Mouse (Mus musculus) spleen, adult 2 months (tissue): ENCODE measurements around the gene Fosl2.

Source experiments
- CTCF ChIP-seq: fragments of 200-500 bp; IDR thresholded peaks from 2 replicates; pipeline ENCODE4 v1.5.1; 2011; ENCODE audit warnings: mild to moderate bottlenecking, inconsistent platforms; ENCODE audit not compliant: insufficient read depth, insufficient read length, insufficient replicate concordance; ENCODE audit errors: extremely low read depth
- POLR2A ChIP-seq: fragments of 200-500 bp; IDR thresholded peaks from 2 replicates; pipeline ENCODE4 v1.6.1; 2011; ENCODE audit warnings: low read depth, low read length, inconsistent platforms

DNA sequence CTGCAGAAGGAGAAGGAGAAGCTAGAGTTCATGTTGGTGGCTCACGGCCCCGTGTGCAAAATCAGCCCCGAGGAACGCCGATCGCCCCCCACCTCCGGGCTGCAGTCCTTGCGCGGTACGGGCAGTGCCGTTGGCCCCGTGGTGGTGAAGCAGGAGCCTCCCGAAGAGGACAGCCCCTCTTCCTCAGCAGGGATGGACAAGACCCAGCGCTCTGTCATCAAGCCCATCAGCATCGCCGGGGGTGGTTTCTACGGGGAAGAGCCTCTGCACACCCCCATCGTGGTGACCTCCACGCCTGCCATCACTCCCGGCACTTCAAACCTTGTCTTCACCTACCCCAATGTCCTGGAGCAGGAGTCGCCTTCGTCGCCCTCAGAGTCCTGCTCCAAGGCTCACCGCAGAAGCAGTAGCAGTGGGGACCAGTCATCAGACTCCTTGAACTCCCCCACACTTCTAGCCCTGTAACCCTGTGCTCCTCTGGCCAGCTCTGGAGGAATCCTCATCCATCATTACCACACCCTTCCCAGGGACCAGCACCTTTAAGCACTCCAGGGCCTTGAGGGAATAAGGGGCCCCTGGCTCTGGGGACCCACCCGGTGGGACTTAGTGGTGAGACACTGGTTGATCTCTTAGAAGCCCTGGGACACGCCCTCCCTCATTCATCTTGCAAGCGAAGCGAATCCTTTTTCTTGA is 17.3 kb downstream of the Fosl2 start:
- TF ChIP-seq CTCF (no peak), POLR2A (no peak)
